7 mouse cellular contexts compared by ENCODE assay signal in genomic region chr2:52955090-52955489, GRCm38 (mm10).
DNase-seq lines count a peak whose midpoint lies in the region; ATAC-seq and TF ChIP-seq lines count a peak whose summit lies in the region.

No protein-coding gene starts in this region.

- H3K4me2 ChIP-seq in kidney, embryonic 15.5 days, result no peak overlapping the region
- H3K4me2 ChIP-seq in liver, embryonic 11.5 days, result no peak overlapping the region

- WGBS in kidney, embryonic 15.5 days, result 60% methylated on average over 8 of the region's 8 CpGs
- 44% methylated on average over 8 of the region's 8 CpGs for WGBS in liver, embryonic 11.5 days

- no peak overlapping the region for H3K9ac ChIP-seq in ES-E14 (ENCODE audit: insufficient read depth, low read depth, low read length, poor library complexity, severe bottlenecking)
- H3K9ac ChIP-seq in kidney, embryonic 15.5 days, result no peak overlapping the region
- no peak overlapping the region for H3K9ac ChIP-seq in liver, embryonic 11.5 days (ENCODE audit: low read depth, low read length)

- peak overlapping the region; percentile 54; the same call in 1 of the 2 replicates for H3K27ac ChIP-seq in ES-E14 (ENCODE audit: insufficient read depth, low read depth, low read length, poor library complexity, severe bottlenecking)
- peak overlapping the region; percentile 56 for H3K27ac ChIP-seq in gastrocnemius, adult 2 months
- H3K27ac ChIP-seq in kidney, embryonic 15.5 days, result no peak overlapping the region
- no peak overlapping the region for H3K27ac ChIP-seq in liver, embryonic 11.5 days (ENCODE audit: low read depth, low read length)

- intact Hi-C loops in gastrocnemius, adult 2 months (cut with DNase I), result no loop called here

- H3K9me3 ChIP-seq in ES-E14 (ENCODE audit: control insufficient read depth, insufficient read depth, low read depth, low read length), result no peaks in the 10 kb centered on the region
- H3K9me3 ChIP-seq in kidney, embryonic 15.5 days (replicated peaks), result no peaks in the 10 kb centered on the region
- H3K9me3 ChIP-seq in liver, embryonic 11.5 days (ENCODE audit: control insufficient read depth, low read length), result no peaks in the 10 kb centered on the region

- TF ChIP-seq CTCF in gastrocnemius, adult 2 months (IDR thresholded peaks at IDR 0.05), result no peak

- H3K36me3 ChIP-seq in ES-E14 (ENCODE audit: control insufficient read depth, insufficient read depth, low read length, poor library complexity, severe bottlenecking), result no peaks in the 10 kb centered on the region
- H3K36me3 ChIP-seq in kidney, embryonic 15.5 days, result no peaks in the 10 kb centered on the region
- no peaks in the 10 kb centered on the region for H3K36me3 ChIP-seq in liver, embryonic 11.5 days (ENCODE audit: control insufficient read depth, insufficient read depth, low read length)

- in situ Hi-C loops in ES-E14 (cut with MboI; ENCODE audit: low sequenced_read_pairs in 2 of 2, unreplicated experiment in 2 of 2), result no loop called here

- peaks cover 17 to 28% of the 10 kb centered on the region in 2 experiments for H3K4me1 ChIP-seq in ES-E14 (ENCODE audit: control insufficient read depth in 2 of 2, insufficient read depth in 2 of 2, low read length in 2 of 2, poor library complexity in 1 of 2)
- peaks cover 51% of the 10 kb centered on the region for H3K4me1 ChIP-seq in kidney, embryonic 15.5 days
- H3K4me1 ChIP-seq in liver, embryonic 11.5 days (replicated peaks; ENCODE audit: control insufficient read depth, insufficient read depth, low read length), result peaks cover 12% of the 10 kb centered on the region; the same call in 1 of the 2 replicates

- H3K4me3 ChIP-seq in ES-E14 (ENCODE audit: insufficient read depth in 1 of 2, low read depth in 1 of 2, low read length in 2 of 2, poor library complexity in 1 of 2, severe bottlenecking in 1 of 2), result no peak overlapping the region
- peak overlapping the region; percentile 1; the same call in 1 of the 2 replicates for H3K4me3 ChIP-seq in gastrocnemius, adult 2 months
- H3K4me3 ChIP-seq in kidney, embryonic 15.5 days (replicated peaks), result no peak overlapping the region
- H3K4me3 ChIP-seq in liver, embryonic 11.5 days (ENCODE audit: low read depth, low read length), result no peak overlapping the region

- 0 out of 2 replicates have a peak, but pooled peaks have one; percentile 27 for ATAC-seq in kidney, embryonic 15.5 days (replicated peaks; ENCODE audit: low FRiP score)
- peak; percentile 77 for ATAC-seq in liver, embryonic 11.5 days (replicated peaks; ENCODE audit: low FRiP score)

- no peaks in the 10 kb centered on the region for H3K27me3 ChIP-seq in kidney, embryonic 15.5 days
- H3K27me3 ChIP-seq in liver, embryonic 11.5 days (replicated peaks; ENCODE audit: control insufficient read depth, insufficient read depth, low read length), result no peaks in the 10 kb centered on the region

- DNase-seq in ES-E14 (ENCODE audit: low read depth, low spot score), result peak; percentile 56
- DNase-seq in adrenal gland, adult 18-20 months (ENCODE audit: low spot score in 2 of 2), result peak; percentile 80 to 82
- peak; percentile 92 for DNase-seq in gastrocnemius, adult 2 months
- DNase-seq in liver, embryonic 11.5 days (ENCODE audit: low spot score), result peak; percentile 46
- peak; percentile 86 for DNase-seq in right cerebral cortex, adult 18-20 months
- peak; percentile 68 for DNase-seq in urinary bladder, postnatal 25 days (ENCODE audit: low spot score)

TF ChIP-seq in ES-E14, 5 proteins besides CTCF, POLR2A, EP300 and RAD21:
- peak; percentile 95 for TF ChIP-seq MAFK (IDR thresholded peaks at IDR 0.05; ENCODE audit: insufficient read depth, low read depth, low read length)
- TF ChIP-seq CHD2 (IDR thresholded peaks at IDR 0.05; ENCODE audit: low read depth, low read length), result no peak
TF ChIP-seq in ES-E14: peak in this region for 1.

Comparison
In these comparisons a context has a peak if more than half of its experiments do, and no peak if none do; other contexts are left out.
1. H3K27ac ChIP-seq: peak in ES-E14 (single experiment) and gastrocnemius, adult 2 months (single experiment); none in kidney, embryonic 15.5 days (single experiment) and liver, embryonic 11.5 days (single experiment).
2. Peak in every context shown above with its lines, with median percentiles within 50 percentile points of each other: DNase-seq.